Mouse (Mus musculus) left cerebral cortex, adult 9 months (tissue): ENCODE measurements at regions not wholly inside any gene's neighbourhood (a gene's known extent, or its start where the extent isn't known, plus 50 kb on each side); places are given as distances from the start of the nearest gene placed in this dataset.

Source experiments
- DNase-seq, 2 experiments: peaks; one replicate each; pipeline ENCODE4 v3.0.0; 2022; ENCODE audit warnings: low spot score in 2 of 2

- DNase-seq: no peak
These were observed 330.4 kb upstream of the Fam241a start for GRCm38 (mm10) chr3:128226503-128226902.

DNA sequence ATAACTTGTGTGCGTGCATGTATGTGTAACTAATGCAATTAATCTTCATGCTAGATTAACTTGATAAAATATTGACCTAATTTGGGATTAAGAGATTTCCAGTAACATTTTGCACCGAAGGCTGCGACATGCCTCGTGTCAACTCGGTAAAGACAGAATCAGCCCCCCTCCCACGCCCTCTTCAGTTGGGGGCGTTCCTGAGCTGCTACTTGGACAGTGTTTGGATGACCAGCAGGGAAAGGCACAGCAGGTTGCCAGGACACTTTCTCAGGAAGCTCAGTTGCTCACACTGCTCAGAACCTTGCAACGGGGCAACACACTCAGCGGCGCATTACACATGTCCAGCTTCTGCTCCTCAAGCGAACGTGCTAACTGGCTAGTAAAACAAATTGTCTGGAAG, 326.2 kb upstream of the Fam241a start:
- no peak for DNase-seq

DNA sequence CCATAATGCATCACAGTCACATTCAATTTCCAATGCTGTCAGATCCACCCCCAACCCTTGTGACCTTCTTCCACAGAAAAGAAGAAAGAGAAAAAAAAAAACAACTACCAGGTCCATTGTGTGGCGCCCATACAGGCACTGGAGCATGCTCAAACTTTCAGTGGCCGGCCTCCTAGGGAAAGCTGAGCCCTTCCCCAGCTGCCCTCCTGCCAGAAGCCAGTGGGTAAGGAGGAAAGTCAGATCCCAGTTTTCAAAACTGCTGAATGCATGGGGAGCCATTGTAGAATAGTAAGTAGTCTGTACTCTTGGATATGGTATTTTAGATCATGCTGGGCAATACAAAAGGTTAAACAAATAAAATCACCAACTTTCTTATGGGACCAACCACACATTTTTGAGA, 325.5 kb upstream of the Fam241a start:
- no peak for DNase-seq

- DNase-seq: no peak
These were observed 324.8 kb upstream of the Fam241a start for GRCm38 (mm10) chr3:128220776-128221550.

DNA sequence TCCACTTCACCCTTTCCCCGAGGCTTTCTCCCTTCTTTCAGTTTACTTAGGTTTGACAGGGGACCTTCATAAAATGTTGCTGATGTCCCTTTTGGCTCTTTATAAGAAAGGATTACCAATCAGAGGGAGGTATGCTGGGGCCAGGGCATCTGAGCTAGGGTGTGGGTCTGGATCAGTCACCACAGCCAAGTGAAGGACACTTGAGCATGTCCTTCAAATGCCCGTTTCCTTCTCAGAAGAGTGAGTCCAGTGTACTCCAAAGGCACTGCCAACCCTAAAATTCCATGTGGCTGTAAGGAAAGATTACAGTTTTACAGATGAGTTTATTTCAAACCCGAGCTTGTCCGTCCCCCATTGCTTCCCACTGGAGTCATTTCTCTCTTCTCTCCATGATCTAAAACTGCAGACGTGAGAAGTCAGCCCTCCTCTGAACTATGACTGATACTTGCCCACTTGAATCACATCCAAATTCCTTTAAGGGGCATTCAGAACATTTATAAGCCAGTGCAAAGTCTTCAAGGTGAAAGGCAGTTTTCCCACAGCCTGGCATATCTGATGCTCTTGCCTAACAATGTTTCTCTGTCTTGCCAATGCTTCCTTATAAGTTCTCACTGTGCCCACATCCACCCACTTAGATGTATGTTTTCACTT, 321.8 kb upstream of the Fam241a start:
- no peak for DNase-seq

GRCm38 (mm10) chr3:128212256-128212655, 316.1 kb upstream of the Fam241a start:
- no peak for DNase-seq

DNA sequence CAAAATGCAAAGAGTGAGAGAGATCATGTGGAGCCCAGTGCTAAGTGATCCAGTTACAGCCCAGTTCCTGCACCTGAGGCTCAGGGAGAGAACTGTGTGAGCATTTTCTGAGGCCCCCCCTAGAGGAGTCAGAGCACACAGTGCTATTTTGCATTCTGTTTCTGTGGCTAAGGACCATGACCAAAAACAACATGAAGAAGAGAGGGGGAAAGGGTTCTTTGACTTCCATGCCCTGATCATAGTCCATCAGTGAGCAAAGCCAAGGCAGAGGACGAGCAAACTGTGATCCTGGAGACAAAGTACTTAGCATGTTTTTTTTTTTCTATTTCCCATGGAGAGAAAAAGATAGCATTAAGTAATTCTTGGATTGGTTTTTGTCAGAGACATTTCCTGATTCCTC, 314.5 kb upstream of the Fam241a start:
- DNase-seq: no peak

DNA sequence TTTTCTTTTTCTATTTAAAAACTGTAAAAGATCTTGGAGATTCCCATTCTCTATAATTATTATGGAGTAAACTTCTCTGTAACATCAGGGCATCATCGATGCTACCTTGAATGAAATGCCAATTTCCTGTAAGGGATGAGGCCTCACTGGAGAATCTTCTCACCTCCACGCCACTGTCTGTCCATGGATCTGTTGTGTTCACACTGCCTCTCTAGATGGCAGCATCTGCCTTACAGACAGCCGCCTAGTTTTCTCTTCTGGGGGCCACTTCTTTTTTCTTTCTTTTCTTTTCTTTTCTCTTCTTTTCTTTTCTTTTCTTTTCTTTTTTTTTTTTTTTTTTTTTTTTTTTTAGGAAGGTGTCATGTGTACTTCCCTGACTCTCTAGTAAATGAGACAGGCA, 310.8 kb upstream of the Fam241a start:
- DNase-seq: no peak

GRCm38 (mm10) chr3:128206483-128206882, 310.4 kb upstream of the Fam241a start:
- no peak for DNase-seq

DNA sequence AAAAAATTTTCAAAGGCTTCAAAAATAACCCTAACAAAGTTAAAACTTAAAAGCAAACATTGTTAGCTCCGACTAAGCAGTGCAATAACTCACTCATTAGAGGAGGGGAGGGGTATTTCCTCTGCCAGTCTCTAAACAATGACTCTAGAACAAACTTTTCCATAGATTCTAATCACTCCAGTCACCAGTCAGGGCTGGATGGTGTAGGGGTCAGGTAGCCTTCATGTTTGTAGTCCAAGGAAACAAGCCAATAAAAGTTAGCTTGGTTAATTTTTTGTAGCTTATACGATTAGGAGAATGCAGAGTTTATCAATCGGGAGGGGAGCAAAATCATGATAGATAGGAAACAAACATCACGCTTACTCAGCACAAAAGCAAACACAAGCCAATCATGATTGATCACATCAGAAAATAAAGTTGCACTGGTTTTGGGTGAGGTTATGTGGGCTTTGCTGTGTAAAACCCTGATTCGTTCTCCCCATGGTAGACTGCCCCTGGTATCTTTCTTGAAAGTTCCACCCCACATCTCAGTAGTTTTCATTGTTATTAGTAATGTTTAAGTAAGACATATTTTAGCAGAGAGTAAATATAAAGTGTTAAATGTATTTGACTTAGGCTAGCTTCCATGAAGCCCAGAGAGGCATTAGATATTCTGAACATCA, 304.6 kb upstream of the Fam241a start:
- DNase-seq: no peak

DNA sequence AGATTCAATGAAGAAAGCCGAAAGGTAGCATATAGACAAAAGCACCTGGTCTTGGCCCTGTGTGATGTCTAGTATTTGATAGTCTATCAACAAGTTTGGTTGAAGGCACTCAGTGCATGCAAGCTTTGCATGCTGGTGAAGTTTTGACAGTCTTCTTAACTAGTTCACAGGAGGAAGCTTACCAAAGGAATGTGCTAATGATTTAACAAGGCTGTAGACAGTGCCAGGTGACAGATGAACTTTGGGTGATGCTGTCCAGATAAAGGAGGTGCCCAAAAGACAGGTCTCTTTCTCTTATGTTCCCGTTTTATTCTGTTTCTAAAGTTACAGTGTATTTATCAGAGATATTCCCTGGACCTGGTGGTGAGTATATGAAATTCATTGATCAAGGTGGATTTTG, 303.3 kb upstream of the Fam241a start:
- DNase-seq: no peak

- no peak for DNase-seq
These were observed 296.1 kb upstream of the Fam241a start for GRCm38 (mm10) chr3:128192046-128192800.

GRCm38 (mm10) chr3:128187330-128188044, 291.4 kb upstream of the Fam241a start:
- no peak for DNase-seq

DNA sequence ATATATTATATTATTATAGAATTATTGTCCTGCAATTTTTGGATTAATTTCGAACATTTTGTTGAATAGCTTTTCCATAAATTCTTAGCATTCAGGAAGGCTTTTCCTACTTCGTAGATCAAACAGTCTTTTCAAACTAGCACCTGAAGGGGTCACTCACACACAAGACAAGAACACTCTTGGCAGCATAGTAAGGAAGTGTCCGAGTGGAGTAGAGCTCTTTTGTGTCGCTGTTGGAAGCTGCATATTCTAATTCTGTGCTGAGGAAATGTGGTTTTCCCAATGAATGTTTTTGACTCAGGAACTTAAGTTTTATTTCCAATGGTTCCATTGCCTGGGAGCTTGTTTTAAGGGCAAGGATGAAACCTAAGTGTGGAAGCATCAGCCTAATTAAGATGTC, 290.2 kb upstream of the Fam241a start:
- DNase-seq: no peak

- DNase-seq: no peak
These were observed 285.2 kb upstream of the Fam241a start for GRCm38 (mm10) chr3:128181221-128181908.

GRCm38 (mm10) chr3:128149216-128149615, 253.1 kb upstream of the Fam241a start:
- peak in 1 of 2 experiments; percentile 2 for DNase-seq

DNA sequence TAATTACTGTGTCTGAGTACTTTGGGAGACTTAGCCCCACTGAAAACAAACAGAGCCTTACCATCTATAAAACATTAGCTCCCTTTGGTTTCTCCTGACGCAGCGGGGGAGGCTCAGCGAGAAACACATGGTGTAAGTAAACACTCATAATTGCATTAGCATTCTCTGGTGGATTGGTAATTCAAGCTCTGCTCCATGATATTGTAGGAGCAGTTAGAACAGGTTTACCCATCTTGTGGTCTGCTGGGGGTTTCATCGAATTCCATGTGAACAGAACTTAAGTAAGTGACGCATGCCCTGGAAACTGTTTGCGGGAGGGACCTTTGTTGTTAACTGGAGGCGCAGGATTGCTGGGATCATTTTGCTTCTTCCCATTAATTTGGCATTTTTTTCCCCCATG, 249.2 kb upstream of the Fam241a start:
- no peak for DNase-seq

DNA sequence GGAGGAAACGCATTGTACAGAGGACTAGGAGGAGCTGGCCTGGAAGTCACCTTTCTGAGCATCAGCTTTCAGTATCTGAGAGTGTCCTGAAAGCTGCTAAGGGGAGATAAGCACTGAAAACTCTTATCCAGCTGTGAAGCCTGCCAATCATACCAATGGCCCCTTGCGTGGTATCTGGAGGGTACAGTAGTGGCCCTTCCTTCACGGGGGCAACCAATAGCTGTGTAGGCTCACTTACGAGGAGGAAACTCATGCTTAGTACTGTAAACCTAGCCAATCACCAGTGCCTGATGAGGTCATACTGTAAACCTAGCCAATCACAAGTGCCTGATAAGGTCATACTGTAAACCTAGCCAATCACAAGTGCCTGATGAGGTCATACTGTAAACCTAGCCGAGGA, 231.7 kb upstream of the Fam241a start:
- no peak for DNase-seq

- DNase-seq: peak in 1 of 2 experiments; percentile 3
These were observed 230.5 kb upstream of the Fam241a start for GRCm38 (mm10) chr3:128126664-128127063.

- no peak for DNase-seq
These were observed 226.0 kb upstream of the Fam241a start for GRCm38 (mm10) chr3:128122111-128122510.
